Mouse (Mus musculus) thymus, postnatal 10 days (tissue): ENCODE results near the gene Gcnt1.

Source experiments
- DNase-seq, 2 experiments: peaks; one replicate each; pipeline ENCODE4 v3.0.0; 2021; ENCODE audit warnings: low spot score in 2 of 2

Gene Gcnt1

DNA sequence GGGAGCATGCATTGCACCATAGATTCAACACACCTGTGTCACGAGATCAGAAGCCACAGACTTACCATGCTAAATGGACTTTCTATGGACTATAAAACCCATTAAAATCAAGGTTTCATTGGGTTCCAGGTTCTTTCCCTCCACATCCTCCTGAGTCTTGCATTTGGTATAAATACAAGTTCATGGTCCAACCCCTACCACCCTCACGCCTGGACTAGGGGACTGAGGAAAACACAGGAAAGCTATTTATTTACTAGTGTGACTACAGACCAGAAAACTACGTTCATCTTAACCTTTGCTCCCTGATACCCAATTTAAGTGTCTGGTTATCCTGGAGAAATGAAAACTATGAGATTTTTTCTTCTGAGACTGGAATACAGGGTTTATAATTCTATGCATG, at the start of gene Gcnt1:
Gene Gcnt1, minus strand, starts transcription at position 144 of the 400 bp plus-strand sequence.
- DNase-seq: no peak

GRCm38 (mm10) chr19:17417855-17418254, 45.2 kb upstream of the Gcnt1 start:
- DNase-seq: no peak

DNA sequence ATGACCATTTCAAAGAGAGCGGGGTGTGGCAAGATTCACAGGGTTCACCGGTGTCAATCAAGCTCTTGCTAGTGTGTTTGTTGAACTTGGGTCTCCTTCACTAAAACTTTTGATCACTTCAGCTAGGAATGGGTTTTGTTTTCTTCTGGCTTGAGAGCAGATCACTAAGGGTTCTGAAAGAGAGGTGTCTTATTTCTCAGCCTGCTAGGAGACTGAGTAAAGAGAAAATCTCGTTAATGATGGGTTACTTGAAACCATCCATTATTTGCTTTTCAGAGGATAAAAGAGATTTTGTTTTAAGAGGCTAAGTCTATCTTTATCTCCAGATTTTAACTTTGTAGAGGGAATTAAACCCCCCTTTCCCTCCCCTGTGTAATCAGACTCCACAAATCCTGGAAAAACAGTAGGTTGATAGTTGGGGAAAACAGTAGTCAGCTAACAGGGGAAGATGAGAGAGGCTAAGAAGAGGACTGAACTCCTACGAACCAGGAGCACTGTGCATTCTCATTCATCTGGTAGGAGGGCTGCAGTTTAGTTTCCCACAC, 40.3 kb upstream of the Gcnt1 start:
- DNase-seq: no peak

GRCm38 (mm10) chr19:17410465-17411065, 37.9 kb upstream of the Gcnt1 start:
- DNase-seq: no peak

- DNase-seq: no peak
Measured at GRCm38 (mm10) chr19:17409351-17409750, 36.7 kb upstream of the Gcnt1 start.

- DNase-seq: no peak
Measured at GRCm38 (mm10) chr19:17408591-17408990, 35.9 kb upstream of the Gcnt1 start.

DNA sequence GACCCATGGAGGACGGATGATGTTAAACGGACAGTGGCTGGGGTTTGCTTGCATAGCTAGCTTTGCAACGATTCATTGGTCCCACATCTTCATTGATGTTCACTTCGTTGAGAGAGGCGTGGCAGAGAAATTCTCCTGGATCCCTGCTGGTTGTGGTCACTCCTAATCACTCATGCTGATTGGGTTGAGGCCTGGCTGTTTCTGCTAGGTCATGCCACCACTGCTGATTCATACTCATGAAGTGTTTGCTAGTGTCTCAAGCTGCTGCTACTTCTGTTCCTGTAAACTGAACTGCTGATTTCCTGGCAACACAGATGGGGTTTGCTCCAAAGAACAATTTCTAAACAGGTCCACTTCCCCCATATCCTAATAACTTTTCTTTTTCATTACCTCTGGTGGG, 34.2 kb upstream of the Gcnt1 start:
- DNase-seq: no peak

GRCm38 (mm10) chr19:17403175-17403574, 30.5 kb upstream of the Gcnt1 start:
- no peak for DNase-seq

DNA sequence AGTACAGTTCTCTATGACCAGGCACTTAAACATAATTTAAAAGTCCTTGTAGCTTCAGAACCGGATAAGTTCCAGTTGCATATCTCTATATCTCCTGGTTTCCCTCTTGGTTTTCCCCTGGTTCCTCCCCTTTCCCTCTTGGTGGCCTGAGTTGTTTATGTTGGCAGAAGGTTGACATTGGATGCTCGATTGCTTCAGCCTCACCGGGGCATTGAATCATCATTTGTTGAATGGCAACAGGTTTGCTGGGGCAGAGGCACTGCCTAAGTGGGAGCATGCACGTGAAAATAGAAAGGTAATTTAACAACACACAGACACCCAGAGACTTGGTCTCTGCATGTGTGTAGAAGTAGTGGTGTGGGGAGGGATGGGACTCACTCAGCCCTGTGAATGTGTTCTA, 27.9 kb upstream of the Gcnt1 start:
- DNase-seq: no peak

GRCm38 (mm10) chr19:17399965-17400364, 27.3 kb upstream of the Gcnt1 start:
- no peak for DNase-seq

- DNase-seq: no peak
Measured at GRCm38 (mm10) chr19:17397922-17398321, 25.3 kb upstream of the Gcnt1 start.

DNA sequence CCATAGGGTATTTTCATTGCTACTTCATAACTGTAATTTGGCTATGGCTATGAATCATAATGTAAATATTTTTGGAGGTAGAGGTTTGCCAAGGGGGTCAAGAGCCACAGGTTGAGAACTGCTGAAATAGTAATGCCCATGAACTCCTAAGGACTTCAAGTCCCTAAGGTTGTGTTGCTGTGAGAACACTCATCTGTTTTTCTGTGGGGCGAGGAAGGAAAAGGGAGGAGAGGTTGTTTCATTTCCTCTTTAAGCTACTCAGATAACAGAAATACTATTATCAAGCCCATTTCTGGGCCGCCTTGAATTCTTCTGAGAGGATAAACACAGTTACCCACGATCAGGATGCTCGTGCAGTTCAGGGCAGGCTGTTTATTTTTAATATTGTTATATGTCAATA, 24.2 kb upstream of the Gcnt1 start:
- DNase-seq: no peak

DNA sequence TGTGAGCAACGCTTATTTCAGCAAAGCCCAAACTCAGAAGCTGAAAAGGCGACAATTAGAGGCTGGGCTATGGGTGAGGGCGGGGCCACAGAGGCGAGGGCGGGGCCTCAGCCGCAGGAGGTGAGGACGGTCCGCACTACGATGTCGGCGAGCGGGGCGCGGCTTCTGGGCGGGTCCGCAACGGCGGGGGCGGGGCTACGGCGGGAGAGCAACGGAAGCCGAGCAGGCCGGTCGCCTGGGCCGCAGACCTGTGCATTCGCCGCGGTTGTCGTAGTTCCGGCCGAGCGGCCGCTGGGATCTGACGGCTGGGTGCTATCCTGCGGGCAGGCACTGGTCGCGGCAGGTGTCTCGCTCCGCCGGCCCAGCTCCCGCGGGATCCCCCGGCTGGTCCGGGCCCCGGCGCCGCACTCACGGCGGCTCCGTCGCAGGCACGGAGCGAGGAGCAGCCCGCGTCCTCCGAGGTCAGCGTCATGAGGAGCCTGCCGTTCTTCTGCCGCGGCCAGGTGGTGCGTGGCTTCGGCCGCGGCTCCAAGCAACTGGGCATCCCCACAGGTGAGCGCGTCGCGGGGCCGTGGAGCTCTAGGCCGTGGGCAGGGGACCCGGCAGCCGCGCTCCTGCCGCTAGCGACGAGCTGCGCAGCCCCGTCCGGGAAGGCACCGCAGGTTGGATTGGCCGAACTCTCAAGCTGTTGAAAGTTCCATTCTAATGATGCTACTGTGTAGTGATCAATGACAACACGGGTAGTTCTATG, 21.4 kb upstream of the Gcnt1 start, which contains the start of gene Rfk:
Gene Rfk, plus strand, starts transcription at position 203 of the 751 bp plus-strand sequence.
- peak; percentile 85 to 92 for DNase-seq

GRCm38 (mm10) chr19:17392866-17393265, 20.2 kb upstream of the Gcnt1 start:
- DNase-seq: no peak

DNA sequence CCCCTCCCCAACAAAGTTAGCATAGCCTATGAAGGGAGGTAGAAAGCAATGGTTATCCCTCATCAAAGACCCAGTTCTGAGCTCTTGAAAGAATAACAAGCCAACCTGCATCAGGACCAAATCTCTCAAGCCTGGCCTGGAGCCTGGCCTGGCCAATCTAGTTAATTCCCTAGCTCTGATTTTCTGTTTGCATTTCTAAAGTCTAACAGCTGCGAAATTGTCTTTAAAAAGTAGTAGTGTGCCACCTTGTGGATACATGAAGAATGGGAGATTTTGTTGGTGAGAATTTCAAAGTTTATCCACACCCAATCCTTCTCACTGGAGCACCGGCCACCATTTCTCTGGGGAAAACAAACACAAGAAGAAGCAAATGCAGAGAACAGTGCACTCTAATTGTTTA, 15.8 kb upstream of the Gcnt1 start:
- DNase-seq: no peak

- DNase-seq: no peak
Measured at GRCm38 (mm10) chr19:17386424-17386823, 13.8 kb upstream of the Gcnt1 start.

- no peak for DNase-seq
Measured at GRCm38 (mm10) chr19:17385426-17385825, 12.8 kb upstream of the Gcnt1 start.

DNA sequence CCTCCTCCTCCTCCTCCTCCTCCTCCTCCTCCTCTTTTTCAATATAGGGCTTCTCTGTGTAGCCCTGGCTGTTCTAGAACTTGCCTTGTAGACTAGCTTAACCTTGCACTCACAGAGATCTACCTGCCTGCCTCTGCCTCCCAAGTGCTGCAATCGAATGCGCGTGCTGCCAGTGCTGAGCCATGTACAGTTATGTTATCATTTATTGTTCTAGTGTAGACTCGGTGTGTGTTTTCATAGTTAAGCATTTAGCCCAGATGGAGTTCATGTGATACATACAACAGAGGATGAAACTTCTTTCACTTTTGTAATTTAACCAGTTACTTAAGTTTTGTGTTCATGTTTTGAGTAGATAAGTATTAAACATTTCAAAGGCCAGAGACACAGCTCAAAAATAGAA, 12.4 kb upstream of the Gcnt1 start:
- no peak for DNase-seq

DNA sequence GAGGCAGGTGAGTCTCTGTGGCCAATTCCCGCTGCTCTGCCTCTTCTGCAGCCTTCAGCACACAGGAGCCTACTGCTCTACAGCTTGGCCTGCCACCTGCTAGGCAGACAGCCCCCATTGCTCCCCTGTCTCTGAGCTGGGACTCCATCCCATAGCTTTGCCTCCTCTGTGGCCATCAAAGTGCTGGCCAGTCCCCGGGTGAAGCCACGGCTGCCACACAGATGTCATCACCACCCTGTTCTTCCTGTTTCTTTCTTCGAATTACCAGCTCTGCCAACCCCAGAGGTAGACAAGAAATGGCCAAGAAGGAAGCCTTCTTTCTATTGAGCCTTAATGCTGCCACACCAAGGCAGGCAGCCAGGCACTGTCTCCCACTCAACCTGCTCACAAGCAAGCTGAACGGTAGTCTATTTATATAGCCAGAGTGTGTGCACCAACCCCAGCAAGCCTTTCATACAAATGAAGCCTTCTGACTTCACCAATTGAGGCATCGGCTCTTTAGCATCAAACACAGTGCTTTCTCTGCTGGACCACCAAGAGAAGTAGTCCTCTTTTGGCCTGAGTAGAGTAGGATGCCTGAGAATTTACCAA, 10.3 kb upstream of the Gcnt1 start:
- no peak for DNase-seq

DNA sequence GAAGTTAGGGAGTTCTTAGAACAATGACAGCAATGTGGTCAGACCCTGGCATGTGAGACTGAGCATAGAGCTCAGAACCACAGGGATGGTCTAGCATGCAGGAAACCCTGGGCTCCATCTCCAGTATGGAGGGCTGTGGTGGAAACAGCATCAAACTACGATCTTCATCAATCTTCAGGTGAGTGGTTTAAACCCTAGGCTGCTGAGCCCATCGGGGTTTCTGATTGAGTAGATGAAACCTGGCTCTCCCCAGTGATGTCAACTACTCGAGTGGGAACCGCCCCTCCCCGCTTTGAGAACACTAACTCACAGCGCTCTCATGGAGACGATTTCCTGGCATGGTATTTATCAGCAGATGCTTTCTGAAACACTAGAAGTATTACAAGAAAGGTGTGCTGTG, 7.9 kb upstream of the Gcnt1 start:
- DNase-seq: no peak

- no peak for DNase-seq
Measured at GRCm38 (mm10) chr19:17378845-17379244, 6.2 kb upstream of the Gcnt1 start.

DNA sequence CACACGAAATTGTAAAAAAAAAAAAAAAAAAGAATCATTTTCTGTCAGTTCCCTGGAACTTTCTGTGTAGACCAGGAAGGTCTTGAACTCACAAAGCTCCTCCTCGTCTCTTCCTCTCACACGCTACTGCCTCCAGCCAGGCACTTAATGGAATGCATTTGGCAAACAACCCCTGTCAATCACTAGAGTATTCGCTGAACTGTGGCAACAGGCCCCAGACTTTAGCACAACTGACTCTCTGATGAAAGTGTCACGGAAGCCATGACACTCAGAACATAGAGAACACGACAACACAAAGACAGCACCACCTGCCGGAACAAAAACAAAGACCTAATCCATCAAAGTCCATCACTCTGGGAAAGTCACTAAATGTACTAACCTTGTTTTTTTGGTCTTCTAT, 3.1 kb downstream of the Gcnt1 start:
- no peak for DNase-seq

DNA sequence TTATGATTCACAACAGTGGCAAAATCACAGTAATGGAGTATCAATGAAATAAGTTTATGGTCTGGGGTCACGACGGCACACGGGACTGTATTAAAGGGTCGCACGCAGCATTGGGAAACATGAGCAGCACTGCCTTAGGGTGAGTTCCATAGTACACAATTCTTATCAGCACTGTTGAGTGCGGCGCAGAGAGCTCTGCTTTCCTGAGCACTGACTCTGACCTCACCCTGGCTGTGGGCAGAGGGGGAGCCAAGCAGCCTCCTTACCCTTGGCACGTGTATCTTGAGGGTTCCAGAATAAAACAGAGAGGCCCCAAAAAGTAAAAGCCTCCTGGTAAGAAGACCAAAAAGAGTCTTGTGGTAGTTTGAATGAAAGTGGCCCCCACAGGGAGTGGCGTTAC, 4.1 kb downstream of the Gcnt1 start:
- DNase-seq: no peak
